Mouse (Mus musculus): ENCODE results near the gene Auts2. TPM values are rescaled to one million over a fixed set of nuclear protein-coding genes. Genes with fewer than 3 reads are reported as not detected.

Gene Auts2
- polyA plus RNA-seq, 1 experiment from 2014 or later, result 90.6 TPM

DNA sequence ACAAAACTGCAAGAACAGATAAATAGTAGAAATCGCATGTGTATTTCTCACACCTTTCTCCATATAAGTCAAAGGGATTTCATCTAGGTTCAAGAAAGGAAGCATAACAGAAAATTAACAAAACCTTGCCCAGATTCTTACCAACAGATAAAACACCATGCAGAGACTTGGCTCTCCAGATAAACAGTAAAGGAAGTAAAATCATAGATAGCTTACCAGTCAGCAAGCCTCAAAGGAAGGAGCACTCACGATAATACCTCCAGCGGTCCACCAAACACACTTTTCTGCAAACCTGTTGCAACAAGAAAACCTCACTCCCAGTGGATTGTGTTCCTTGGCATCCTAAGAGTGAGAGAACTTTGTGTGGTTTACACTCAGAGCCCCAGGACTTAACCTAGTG, 147.2 kb downstream of the Auts2 start:
- no peaks in the 10 kb centered on the region for H3K36me3 ChIP-seq
- H3K4me2 ChIP-seq (replicated peaks), result no peak overlapping the region
- no peak for ATAC-seq (ENCODE audit: low FRiP score)
- peaks cover 45% of the 10 kb centered on the region for H3K4me1 ChIP-seq
- H3K9me3 ChIP-seq (replicated peaks), result no peaks in the 10 kb centered on the region
- H3K9ac ChIP-seq, result no peak overlapping the region
- H3K4me3 ChIP-seq, result no peak overlapping the region
- 94% methylated on average over 3 of the region's 3 CpGs for WGBS
- H3K27ac ChIP-seq, result no peak overlapping the region
- no peaks in the 10 kb centered on the region for H3K27me3 ChIP-seq

DNA sequence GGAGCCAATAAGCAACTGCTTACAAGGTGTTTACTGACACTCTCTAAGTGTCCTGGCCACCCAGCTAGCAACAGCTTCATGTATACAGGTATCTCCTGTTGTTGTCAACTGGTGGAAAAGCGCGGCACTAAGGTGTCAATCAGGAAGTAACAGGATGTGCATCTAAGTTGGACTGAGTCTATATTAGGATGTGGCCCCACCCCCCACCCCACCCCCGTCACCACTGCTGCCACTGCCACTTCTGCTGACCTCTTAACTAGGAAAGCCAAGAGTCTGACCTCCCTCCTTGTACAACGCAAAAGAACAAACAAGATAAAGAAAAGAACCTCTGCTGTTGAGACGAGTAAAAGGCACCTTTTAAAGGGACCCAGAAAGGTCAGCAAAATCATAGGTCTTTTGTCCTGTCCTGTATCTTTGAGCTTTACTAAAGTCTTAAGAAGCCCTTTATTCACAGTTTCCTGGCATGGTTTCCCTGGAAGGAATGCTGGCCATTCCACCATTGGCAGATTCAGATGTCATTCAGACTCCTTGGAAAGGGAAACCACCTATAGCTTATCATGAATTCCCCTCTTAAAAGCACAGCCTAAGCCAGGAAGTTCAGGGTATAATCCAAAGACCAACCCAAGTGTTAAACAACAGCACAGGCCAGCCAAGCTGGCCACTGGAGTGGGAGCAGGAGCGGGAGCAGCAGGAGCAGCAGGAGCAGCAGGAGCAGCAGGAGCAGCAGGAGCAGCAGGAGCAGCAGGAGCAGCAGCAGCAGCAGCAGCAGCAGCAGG, 148.2 kb downstream of the Auts2 start:
- Histone ChIP-seq H3K4me2 (replicated peaks) (no peak overlapping the region), H3K27ac (no peak overlapping the region), H3K9me3 (replicated peaks) (no peaks in the 10 kb centered on the region), H3K4me3 (no peak overlapping the region), H3K36me3 (no peaks in the 10 kb centered on the region), H3K4me1 (peaks cover 36% of the 10 kb centered on the region), H3K9ac (no peak overlapping the region), H3K27me3 (no peaks in the 10 kb centered on the region)
- 47% methylated on average over 6 of the region's 6 CpGs for WGBS
- no peak for ATAC-seq (ENCODE audit: low FRiP score)

DNA sequence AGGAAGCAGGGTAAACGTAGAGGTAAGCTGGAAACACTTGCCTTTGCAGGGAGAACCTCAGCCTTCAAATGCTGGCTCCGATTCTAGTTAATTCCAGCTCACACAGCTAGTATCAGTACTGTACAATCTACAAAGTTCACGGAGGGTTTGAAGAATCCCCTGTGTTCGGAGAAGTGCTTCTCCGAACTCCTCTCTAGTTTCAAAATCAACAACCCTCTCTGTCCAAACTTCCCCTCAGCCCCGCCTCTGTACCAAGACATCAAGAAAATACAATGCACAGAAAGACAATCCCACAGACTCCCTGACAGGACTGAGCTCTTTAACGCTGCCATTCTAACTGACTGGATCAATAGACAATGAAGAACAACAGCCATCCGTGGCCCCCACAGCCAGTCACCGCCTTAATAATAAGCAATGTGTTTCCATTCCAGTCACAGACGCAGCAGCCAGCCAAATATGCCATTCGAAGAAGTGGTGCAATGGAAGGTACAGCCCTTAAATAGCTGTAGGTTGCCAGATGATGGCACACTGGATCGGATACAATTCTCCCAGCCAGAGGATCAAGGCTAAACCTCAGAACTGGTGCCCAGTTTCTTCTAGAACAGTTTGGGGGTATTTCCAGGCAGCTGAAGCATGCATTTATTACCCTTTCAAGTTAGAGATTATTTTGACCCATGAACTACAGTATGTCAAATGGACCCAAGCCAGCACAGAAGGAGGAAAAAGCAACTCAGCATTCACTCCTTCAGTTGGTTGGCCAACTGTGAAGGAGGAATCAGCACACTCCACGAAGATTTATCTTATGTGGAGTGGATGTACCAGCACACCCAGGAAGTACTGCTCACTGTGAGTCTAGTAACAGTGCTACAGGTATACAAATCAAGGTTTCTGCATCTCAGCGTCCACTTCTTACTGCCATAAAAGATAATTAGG, 151.0 kb downstream of the Auts2 start:
- no peak overlapping the region for H3K9ac ChIP-seq
- H3K9me3 ChIP-seq (replicated peaks), result no peaks in the 10 kb centered on the region
- no peak for ATAC-seq (ENCODE audit: low FRiP score)
- H3K4me2 ChIP-seq (replicated peaks), result peak overlapping the region; percentile 28
- peaks cover 26% of the 10 kb centered on the region for H3K4me1 ChIP-seq
- H3K27ac ChIP-seq, result no peak overlapping the region
- 33% methylated on average over 14 of the region's 14 CpGs for WGBS
- no peak overlapping the region for H3K4me3 ChIP-seq
- H3K36me3 ChIP-seq, result no peaks in the 10 kb centered on the region
- H3K27me3 ChIP-seq, result no peaks in the 10 kb centered on the region

DNA sequence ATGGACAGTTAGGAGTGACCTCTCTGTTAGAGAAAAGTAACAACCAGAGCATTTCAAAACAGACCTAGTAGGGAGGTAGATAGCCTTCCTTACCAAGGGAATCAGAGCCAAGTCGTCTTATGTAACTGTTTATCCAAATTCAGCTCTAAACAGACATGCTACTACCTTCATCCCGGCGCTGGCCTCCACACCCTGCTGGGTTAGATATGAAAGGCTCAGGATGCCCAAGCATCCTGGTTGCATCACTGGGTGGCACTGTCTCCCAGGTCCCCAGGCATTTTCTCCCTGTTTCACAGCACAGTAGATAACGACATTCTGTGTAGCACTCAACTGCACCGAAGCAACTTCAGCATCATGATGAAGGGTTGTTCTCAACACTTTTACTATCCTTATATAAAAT, 154.4 kb downstream of the Auts2 start:
- no peak overlapping the region for H3K4me3 ChIP-seq
- H3K9ac ChIP-seq, result no peak overlapping the region
- no peaks in the 10 kb centered on the region for H3K27me3 ChIP-seq
- ATAC-seq (ENCODE audit: low FRiP score), result no peak
- H3K4me2 ChIP-seq (replicated peaks), result no peak overlapping the region
- H3K9me3 ChIP-seq (replicated peaks), result no peaks in the 10 kb centered on the region
- no peaks in the 10 kb centered on the region for H3K36me3 ChIP-seq
- 82% methylated on average over 5 of the region's 5 CpGs for WGBS
- H3K4me1 ChIP-seq, result peaks cover 23% of the 10 kb centered on the region
- H3K27ac ChIP-seq, result no peak overlapping the region

DNA sequence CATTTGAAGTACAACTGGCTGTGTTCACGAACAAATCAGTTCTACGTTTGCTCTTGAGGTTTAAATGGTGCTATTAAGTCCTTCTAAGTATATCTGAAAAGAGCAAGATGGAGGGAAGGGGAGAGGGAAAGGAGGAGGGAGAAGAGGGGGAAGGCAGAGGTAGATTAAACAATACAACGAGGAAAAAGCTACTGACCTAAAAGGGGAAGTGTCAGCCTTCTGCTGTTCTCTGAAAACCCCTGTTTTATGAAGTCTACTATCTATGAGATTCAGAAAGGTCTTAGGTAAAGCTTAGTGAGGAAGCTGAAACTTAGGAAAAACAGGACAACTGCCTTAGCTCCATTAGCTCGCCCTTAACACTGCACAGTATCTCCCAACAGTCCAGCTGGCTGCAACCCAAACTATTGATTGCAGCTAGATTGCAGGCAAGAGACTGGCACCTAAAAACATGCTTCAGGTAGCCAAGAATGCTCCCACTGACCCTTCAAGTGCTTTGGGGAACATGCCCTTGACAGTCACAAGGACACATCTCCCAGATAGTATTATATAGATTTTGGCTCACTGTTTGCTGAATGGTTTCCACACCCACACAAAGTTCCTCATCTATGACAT, 157.8 kb downstream of the Auts2 start:
- no peak for ATAC-seq (ENCODE audit: low FRiP score)
- WGBS, result 79% methylated on average over 4 of the region's 4 CpGs
- peaks cover 19% of the 10 kb centered on the region for H3K4me1 ChIP-seq

DNA sequence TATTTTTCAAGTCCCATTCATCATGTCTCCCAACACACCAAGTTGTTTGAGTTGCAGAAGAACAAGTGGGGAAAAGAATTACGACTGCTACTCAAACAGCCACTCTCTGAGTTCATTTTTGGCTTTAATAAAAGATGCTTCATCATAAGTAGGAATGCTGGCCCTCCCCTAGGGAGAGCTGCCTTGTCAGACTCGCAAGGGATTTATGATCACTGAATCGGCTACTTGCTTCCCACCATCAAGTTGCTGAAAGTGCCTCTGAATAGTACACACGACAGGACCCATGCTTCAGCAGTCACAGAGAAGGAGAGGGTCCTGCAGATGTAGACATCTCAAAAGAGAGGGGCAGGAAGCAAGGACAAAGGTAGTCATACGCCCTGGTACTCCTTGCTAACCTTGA, 162.9 kb downstream of the Auts2 start:
- WGBS, result 39% methylated on average over 5 of the region's 5 CpGs
- H3K4me1 ChIP-seq, result peaks cover 18% of the 10 kb centered on the region
- H3K27ac ChIP-seq, result no peak overlapping the region
- no peaks in the 10 kb centered on the region for H3K27me3 ChIP-seq
- H3K9me3 ChIP-seq (replicated peaks), result no peaks in the 10 kb centered on the region
- H3K9ac ChIP-seq, result no peak overlapping the region
- no peaks in the 10 kb centered on the region for H3K36me3 ChIP-seq
- H3K4me2 ChIP-seq (replicated peaks), result no peak overlapping the region
- no peak for ATAC-seq (ENCODE audit: low FRiP score)
- no peak overlapping the region for H3K4me3 ChIP-seq

More for the DNA sequence above, 157.8 kb downstream of the Auts2 start:
- no peaks in the 10 kb centered on the region for H3K36me3 ChIP-seq
- no peaks in the 10 kb centered on the region for H3K27me3 ChIP-seq
- no peak overlapping the region for H3K4me2 ChIP-seq (replicated peaks)
- no peaks in the 10 kb centered on the region for H3K9me3 ChIP-seq (replicated peaks)
- H3K4me3 ChIP-seq, result no peak overlapping the region
- H3K27ac ChIP-seq, result no peak overlapping the region
- no peak overlapping the region for H3K9ac ChIP-seq

DNA sequence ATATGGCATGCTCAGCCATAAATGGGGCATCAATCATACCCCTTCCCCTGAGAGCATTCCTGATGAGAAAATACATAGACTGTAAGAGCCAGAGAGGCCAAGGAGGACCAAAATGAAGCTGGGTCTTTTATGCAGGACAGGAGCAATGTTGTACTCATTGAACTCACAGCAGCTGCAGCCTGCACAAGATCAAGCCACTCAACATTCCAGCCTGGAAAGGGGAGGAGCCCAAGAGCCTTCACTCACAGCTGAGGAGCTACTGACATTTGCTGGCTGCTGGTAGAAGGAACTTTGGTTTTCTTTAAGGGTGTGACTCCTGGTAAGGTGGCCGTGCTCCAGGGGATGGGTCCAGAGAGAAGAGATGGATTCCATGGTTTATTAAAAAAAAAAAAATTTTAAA, 164.2 kb downstream of the Auts2 start:
- H3K9me3 ChIP-seq (replicated peaks), result no peaks in the 10 kb centered on the region
- no peak overlapping the region for H3K27ac ChIP-seq

DNA sequence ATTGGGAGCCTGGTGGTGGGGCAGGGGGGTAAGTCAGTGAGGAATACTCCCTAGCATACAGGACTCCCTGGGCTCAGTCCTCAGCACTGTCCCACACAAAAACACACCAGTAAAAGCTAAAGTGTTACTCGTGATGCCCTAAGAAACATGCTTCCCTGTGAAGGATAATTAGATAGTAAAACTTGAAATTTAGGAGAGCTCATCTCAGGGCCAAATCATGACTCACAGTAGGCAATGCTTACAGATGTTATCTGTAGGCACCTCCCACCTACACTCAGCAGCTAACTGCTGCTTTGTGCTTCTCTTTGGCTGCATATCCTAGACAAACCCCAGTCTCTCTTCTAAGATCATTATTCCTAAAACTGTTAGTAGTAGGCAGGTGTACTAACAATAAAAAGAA, 168.0 kb downstream of the Auts2 start:
- 87% methylated on average over 1 of the region's 1 CpGs for WGBS
- no peak overlapping the region for H3K9ac ChIP-seq
- no peak overlapping the region for H3K4me2 ChIP-seq (replicated peaks)
- H3K4me1 ChIP-seq, result peaks cover 17% of the 10 kb centered on the region
- no peak overlapping the region for H3K4me3 ChIP-seq
- ATAC-seq (ENCODE audit: low FRiP score), result no peak
- H3K27me3 ChIP-seq, result no peaks in the 10 kb centered on the region
- no peak overlapping the region for H3K27ac ChIP-seq
- no peaks in the 10 kb centered on the region for H3K36me3 ChIP-seq
- no peaks in the 10 kb centered on the region for H3K9me3 ChIP-seq (replicated peaks)

More for the DNA sequence above, 164.2 kb downstream of the Auts2 start:
- Histone ChIP-seq H3K9ac (no peak overlapping the region), H3K4me1 (peaks cover 17% of the 10 kb centered on the region), H3K4me2 (replicated peaks) (no peak overlapping the region), H3K36me3 (no peaks in the 10 kb centered on the region), H3K4me3 (no peak overlapping the region), H3K27me3 (no peaks in the 10 kb centered on the region)
- no peak for ATAC-seq (ENCODE audit: low FRiP score)
- 89% methylated on average over 1 of the region's 1 CpGs for WGBS

DNA sequence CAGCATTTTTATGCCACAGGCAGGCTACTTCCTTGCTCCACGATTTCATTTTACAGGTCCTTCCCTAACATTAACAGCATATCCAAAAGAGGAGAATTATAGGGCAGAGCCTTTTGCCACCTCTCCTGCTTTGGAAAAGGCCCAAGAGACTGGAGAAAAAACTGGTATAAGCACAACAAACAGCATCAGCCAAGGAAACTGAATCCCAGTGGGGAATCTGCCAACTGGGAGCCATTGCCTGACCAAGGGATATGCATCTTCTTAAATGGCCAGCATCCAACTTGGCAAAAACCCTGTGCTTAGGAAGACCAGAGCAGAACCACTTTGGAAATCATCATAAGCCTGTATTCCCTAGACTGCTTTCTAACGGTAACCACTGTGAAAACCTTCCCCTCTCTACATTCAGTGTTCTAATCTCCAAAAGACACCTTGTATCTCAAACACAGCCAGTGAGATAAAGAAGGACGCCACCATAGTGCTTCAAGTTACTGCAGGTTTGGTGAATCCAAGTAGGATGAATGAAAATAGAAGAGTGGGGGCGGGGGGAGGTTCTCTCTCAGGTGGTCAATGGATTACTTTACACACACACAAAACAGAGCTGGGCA, 169.6 kb downstream of the Auts2 start:
- Histone ChIP-seq H3K27ac (no peak overlapping the region), H3K27me3 (no peaks in the 10 kb centered on the region), H3K9me3 (replicated peaks) (no peaks in the 10 kb centered on the region), H3K36me3 (no peaks in the 10 kb centered on the region), H3K4me3 (no peak overlapping the region), H3K4me1 (peaks cover 29% of the 10 kb centered on the region), H3K4me2 (replicated peaks) (no peak overlapping the region), H3K9ac (no peak overlapping the region)
- WGBS, result 85% methylated on average over 4 of the region's 4 CpGs
- ATAC-seq (ENCODE audit: low FRiP score), result no peak

DNA sequence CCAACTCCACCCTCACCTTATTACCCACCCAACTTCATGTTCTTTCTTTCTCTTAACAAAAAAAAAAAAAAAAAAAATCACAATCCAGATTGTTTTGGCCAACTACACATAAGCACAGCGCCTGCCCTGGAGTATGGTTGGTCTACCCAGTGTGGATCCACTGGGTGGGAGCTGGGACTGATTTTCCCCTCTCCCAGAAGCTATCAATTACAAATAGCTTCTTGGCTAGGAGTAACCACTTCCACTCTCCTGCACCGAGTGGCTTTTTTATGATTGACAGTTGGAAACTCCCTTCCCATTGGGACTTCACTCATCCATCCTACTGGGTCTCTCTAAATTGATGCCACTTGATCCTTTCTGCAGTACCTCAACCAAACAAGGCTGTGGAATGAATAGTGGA, 170.5 kb downstream of the Auts2 start:
- Histone ChIP-seq H3K4me2 (replicated peaks) (no peak overlapping the region), H3K36me3 (no peaks in the 10 kb centered on the region), H3K27ac (no peak overlapping the region), H3K27me3 (no peaks in the 10 kb centered on the region), H3K9ac (no peak overlapping the region), H3K4me3 (no peak overlapping the region), H3K9me3 (replicated peaks) (no peaks in the 10 kb centered on the region), H3K4me1 (peaks cover 31% of the 10 kb centered on the region)
- ATAC-seq (ENCODE audit: low FRiP score), result no peak
- 58% methylated on average over 2 of the region's 2 CpGs for WGBS

DNA sequence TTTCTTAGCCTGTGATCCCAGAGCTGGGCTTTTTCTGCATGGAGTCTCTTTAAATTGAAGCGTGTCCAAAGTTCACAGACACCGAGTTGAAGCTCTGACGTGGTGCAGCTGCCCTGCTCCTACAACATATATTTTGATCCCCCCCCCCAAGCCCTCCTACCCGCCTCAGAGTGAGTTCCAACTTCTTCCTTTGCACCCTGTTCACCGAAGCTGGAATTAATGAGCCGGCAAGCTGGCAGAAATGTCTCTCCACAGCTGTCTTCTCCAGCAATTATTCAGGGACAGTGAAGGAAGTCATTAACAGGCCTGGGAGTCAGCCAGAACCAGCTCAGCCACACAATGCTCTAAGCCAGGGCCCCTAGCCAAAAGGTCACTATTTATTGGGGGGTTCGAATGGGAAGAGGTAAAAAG, 174.5 kb downstream of the Auts2 start:
- no peaks in the 10 kb centered on the region for H3K36me3 ChIP-seq
- ATAC-seq (ENCODE audit: low FRiP score), result peak; percentile 63; the same call in 1 of the 2 replicates
- H3K27me3 ChIP-seq, result no peaks in the 10 kb centered on the region
- no peak overlapping the region for H3K9ac ChIP-seq
- H3K4me1 ChIP-seq, result peaks cover 28% of the 10 kb centered on the region
- H3K27ac ChIP-seq, result no peak overlapping the region
- H3K9me3 ChIP-seq (replicated peaks), result no peaks in the 10 kb centered on the region
- no peak overlapping the region for H3K4me3 ChIP-seq
- H3K4me2 ChIP-seq (replicated peaks), result no peak overlapping the region
- WGBS, result 11% methylated on average over 7 of the region's 7 CpGs

DNA sequence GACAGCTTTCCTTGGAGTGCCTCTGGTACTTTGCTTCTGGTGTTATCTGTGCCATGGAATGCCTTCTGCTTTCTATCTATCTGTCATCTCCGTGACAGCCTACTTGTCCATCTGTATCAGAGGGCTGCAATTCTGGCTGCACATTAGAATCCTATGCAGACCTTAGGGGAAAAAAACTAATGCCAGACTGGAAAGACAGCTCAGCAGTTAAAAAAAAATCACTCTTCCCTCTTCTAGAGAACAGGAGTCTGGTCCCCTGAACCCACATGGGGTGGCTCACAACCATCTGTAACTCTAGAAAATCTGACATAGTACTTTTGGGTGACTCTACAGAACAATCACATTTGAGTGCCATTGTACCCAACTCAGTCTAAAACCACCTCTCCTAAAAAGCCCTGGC, 181.9 kb downstream of the Auts2 start:
- Histone ChIP-seq H3K9ac (no peak overlapping the region), H3K27ac (no peak overlapping the region), H3K4me2 (replicated peaks) (no peak overlapping the region), H3K4me1 (peaks cover 8% of the 10 kb centered on the region; the same call in 1 of the 2 replicates), H3K4me3 (no peak overlapping the region), H3K36me3 (no peaks in the 10 kb centered on the region), H3K27me3 (no peaks in the 10 kb centered on the region), H3K9me3 (replicated peaks) (no peaks in the 10 kb centered on the region)
- no peak for ATAC-seq (ENCODE audit: low FRiP score)
- 85% methylated on average over 1 of the region's 1 CpGs for WGBS
